Mouse (Mus musculus): ENCODE measurements around the gene Ptpro.

GRCm38 (mm10) chr6:137396106-137396793, 144.1 kb downstream of the Ptpro start:
- TF ChIP-seq CTCF (IDR thresholded peaks at IDR 0.05; ENCODE audit: borderline replicate concordance, insufficient read depth, low read depth, low read length), result 0 out of 2 replicates have a peak, but pooled peaks have one; percentile 29
- TF ChIP-seq POLR2A (IDR thresholded peaks at IDR 0.05; ENCODE audit: borderline replicate concordance, insufficient read depth, low read length), result no peak

Measured in cerebellum, adult 2 months (tissue).